Mouse (Mus musculus): ENCODE results near the gene Lemd2.
A peak's percentile ranks its signal among the peaks of the same experiment; 100 is the strongest.

Gene Lemd2

GRCm38 (mm10) chr17:27189640-27190216 is 14.5 kb downstream of the Lemd2 start:
- peak; percentile 72 for DNase-seq (ENCODE audit: low read depth, low spot score)

DNA sequence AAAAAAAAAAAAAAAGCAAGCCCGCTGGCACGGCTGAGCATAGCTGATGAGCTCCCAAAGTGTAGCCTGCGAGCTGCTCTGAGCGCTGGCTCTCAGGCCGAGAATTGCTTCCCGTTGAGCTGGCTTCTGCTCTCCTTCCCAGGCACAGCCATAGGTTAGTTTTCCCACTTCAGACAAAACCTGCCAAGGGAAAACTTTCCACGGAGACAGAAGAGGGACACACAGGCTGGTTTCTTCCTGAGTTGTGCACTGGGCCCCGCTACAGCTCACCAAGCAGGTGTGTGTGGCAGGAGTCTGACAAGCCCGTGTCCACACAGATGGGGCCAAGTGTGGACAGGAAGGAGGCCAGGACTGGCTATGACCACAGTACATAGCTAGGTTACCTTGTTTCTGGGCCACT is 15.4 kb downstream of the Lemd2 start:
- no peak for DNase-seq (ENCODE audit: low read depth, low spot score)

GRCm38 (mm10) chr17:27187059-27187458 is 17.2 kb downstream of the Lemd2 start:
- DNase-seq (ENCODE audit: low read depth, low spot score) = no peak

- no peak for DNase-seq (ENCODE audit: low read depth, low spot score)
These were observed 18.2 kb downstream of the Lemd2 start for GRCm38 (mm10) chr17:27186068-27186467.

- DNase-seq (ENCODE audit: low read depth, low spot score) = peak; percentile 59
These were observed 20.5 kb downstream of the Lemd2 start for GRCm38 (mm10) chr17:27183667-27184292.

DNA sequence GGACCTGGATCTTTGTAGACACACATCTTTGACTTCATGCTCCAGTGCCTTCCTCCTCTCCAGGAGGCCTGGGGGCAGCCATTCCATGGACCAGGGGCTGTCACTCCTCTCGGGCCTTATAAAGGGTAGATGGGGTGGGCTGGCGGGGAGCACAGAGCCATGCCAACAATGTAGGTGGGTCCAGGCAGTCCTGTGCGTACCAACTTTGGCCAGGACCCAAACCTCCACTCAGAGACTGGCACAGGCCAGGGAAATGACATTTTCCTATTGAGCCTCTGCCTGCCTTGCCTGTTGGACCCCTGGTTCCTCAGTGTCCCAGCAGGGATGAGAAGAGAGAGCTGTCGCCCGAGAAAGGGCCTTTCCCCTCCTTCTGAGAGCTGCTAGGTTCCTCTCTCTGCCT is 21.9 kb downstream of the Lemd2 start:
- DNase-seq (ENCODE audit: low read depth, low spot score) = no peak

- DNase-seq (ENCODE audit: low read depth, low spot score) = peak; percentile 85
These were observed 22.6 kb downstream of the Lemd2 start for GRCm38 (mm10) chr17:27181666-27182065.

GRCm38 (mm10) chr17:27179681-27180280 is 24.5 kb downstream of the Lemd2 start:
- DNase-seq (ENCODE audit: low read depth, low spot score) = peak; percentile 35

GRCm38 (mm10) chr17:27178427-27179177 is 25.7 kb downstream of the Lemd2 start:
- no peak for DNase-seq (ENCODE audit: low read depth, low spot score)

- no peak for DNase-seq (ENCODE audit: low read depth, low spot score)
These were observed 26.2 kb downstream of the Lemd2 start for GRCm38 (mm10) chr17:27178019-27178418.

DNA sequence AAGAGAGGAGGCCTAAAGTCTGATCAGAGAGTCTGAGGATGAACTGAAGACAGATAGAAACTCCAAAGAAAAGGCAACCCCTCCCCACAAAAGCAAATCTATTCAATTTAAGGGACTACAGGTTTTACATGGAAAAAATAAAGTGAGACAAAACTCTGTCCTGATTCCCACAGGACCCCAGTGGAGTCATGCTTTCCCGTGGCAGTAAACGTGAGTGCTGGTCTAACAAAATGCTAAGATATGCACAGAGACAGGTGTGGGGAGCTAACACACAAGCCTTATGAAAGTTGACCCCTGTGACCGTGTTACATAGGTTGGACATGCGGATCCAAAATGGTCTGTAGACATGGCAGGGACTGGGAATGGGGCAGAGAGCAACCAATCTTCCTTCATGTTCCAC is 27.5 kb downstream of the Lemd2 start:
- no peak for DNase-seq (ENCODE audit: low read depth, low spot score)

DNA sequence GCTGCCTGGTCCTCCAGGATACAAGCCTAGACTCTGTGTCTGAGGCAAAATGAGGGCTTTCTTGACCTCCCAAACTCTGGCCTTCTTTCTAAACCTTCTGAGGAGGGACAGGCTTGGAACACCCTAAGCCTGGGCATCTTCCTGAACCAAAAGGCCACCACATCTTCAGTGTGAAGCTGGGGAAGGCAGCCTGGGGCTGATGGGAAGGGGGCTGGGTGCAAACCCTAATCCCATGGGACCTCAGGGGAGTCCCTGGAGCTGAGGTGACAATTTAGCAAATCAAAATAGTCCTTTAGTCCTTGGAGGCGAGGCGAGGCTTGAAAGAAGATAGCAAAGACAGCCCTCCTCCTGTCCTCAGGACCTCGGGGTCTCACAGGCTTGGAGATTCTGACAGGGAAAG is 28.0 kb downstream of the Lemd2 start:
- no peak for DNase-seq (ENCODE audit: low read depth, low spot score)

GRCm38 (mm10) chr17:27175196-27175874 is 28.9 kb downstream of the Lemd2 start:
- no peak for DNase-seq (ENCODE audit: low read depth, low spot score)

- no peak for DNase-seq (ENCODE audit: low read depth, low spot score)
These were observed 30.6 kb downstream of the Lemd2 start for GRCm38 (mm10) chr17:27173715-27174114.

- no peak for DNase-seq (ENCODE audit: low read depth, low spot score)
These were observed 31.8 kb downstream of the Lemd2 start for GRCm38 (mm10) chr17:27172459-27172858.

DNA sequence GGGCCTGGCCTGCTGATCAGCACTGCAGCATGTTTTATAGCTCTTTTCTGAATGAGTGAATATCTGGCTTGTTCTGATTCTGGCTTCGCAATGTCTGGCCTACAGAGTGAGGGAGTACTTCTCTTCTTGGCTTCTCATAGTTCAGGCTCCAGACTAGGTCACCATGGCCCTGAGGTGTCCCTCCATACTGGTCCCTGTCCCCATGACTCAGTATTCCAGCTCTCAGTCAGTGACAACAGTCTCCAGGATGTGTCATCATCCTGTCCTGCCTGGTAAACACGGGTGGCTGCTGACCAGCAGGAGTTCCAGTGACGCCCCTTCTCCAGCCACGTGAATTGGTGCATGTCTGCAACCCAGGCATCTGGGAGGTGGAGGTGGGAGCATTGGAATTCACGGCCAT is 33.1 kb downstream of the Lemd2 start:
- no peak for DNase-seq (ENCODE audit: low read depth, low spot score)

DNA sequence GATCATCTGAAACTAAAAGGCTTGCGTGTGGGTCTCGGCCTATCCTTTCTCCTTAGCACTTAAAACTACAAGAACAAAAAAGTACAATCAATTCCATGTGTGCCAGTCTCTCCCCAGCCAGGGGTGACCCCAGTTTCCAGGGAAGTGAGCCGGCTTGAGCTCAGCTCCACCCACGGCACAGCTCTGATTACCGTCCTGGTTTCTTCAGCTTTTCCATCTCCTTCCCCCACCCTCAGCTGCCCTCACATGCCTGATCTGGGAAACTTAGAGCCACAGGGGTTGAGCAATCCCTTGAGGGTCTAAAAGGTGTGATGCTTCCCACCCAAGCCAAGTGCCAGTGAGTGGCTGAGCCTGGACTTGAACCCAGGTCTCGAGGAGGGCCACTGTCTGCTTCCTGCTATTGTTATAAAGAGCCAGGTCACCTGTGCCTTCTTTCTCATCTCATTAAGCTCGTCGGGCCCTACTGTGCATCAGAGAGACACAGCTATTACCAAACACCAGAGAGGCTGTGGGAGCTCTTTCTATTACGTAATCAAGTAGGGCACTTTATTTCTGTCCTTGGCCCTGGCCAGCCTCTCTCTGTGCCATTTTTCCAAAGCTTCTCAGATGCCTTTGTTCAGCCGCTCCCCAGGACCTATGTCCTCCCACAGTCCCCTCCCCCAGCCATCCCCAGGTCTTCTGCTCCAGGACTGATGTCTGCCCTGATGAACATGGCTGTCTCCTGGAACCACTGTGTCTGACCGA is 34.1 kb downstream of the Lemd2 start:
- peak; percentile 34 for DNase-seq (ENCODE audit: low read depth, low spot score)

GRCm38 (mm10) chr17:27168569-27168968 is 35.7 kb downstream of the Lemd2 start:
- no peak for DNase-seq (ENCODE audit: low read depth, low spot score)

GRCm38 (mm10) chr17:27167545-27167944 is 36.7 kb downstream of the Lemd2 start, which contains the start of gene Ip6k3:
Gene Ip6k3, minus strand, starts transcription at chr17:27167795.
- no peak for DNase-seq (ENCODE audit: low read depth, low spot score)

DNA sequence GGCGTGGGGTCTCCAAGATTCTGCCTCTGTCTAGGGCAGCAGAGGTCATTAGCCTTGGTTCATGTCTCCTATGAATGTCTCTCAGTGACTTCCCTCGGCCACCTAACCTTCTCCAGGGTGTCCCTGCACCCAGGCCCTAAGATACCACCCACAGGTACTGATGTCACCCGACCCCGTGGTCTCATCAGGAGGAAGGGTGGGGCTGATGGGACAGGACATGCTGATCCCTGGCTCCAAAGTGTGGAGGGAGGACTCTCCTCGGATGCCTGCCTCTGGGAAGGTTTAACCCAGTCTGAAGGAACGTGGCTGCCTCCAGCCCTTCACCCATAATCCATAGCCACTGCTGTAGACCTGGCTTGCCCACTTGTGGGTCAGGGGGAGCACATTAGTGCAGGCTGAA is 37.4 kb downstream of the Lemd2 start:
- DNase-seq (ENCODE audit: low read depth, low spot score) = no peak
